Mouse (Mus musculus): ENCODE measurements at regions not wholly inside any gene's neighbourhood (a gene's known extent, or its start where the extent isn't known, plus 50 kb on each side); places are given as distances from the start of the nearest gene placed in this dataset.

- peak; percentile 48 for DNase-seq (ENCODE audit: low read depth, low spot score)
Observed at GRCm38 (mm10) chr10:19494461-19495105, 97.2 kb upstream of the Ifngr1 start.

- DNase-seq (ENCODE audit: low read depth, low spot score) = no peak
Observed at GRCm38 (mm10) chr10:19498112-19498511, 93.6 kb upstream of the Ifngr1 start.

- no peak for DNase-seq (ENCODE audit: low read depth, low spot score)
Observed at GRCm38 (mm10) chr10:19502874-19503273, 88.9 kb upstream of the Ifngr1 start.

GRCm38 (mm10) chr10:19503846-19504765, 87.6 kb upstream of the Ifngr1 start:
- no peak for DNase-seq (ENCODE audit: low read depth, low spot score)

GRCm38 (mm10) chr10:19505174-19505573, 86.6 kb upstream of the Ifngr1 start:
- DNase-seq (ENCODE audit: low read depth, low spot score) = no peak

GRCm38 (mm10) chr10:19505979-19506378, 85.8 kb upstream of the Ifngr1 start:
- DNase-seq (ENCODE audit: low read depth, low spot score) = no peak

- DNase-seq (ENCODE audit: low read depth, low spot score) = no peak
Observed at GRCm38 (mm10) chr10:19506434-19506833, 85.3 kb upstream of the Ifngr1 start.

GRCm38 (mm10) chr10:19508221-19508745, 83.5 kb upstream of the Ifngr1 start:
- DNase-seq (ENCODE audit: low read depth, low spot score) = no peak

- DNase-seq (ENCODE audit: low read depth, low spot score) = no peak
Observed at GRCm38 (mm10) chr10:19510047-19510446, 81.7 kb upstream of the Ifngr1 start.

GRCm38 (mm10) chr10:19514366-19514765, 77.4 kb upstream of the Ifngr1 start:
- peak; percentile 15 for DNase-seq (ENCODE audit: low read depth, low spot score)

- peak; percentile 36 for DNase-seq (ENCODE audit: low read depth, low spot score)
Observed at GRCm38 (mm10) chr10:19514837-19515236, 76.9 kb upstream of the Ifngr1 start.

- peak; percentile 59 for DNase-seq (ENCODE audit: low read depth, low spot score)
Observed at GRCm38 (mm10) chr10:19516011-19516410, 75.7 kb upstream of the Ifngr1 start.

GRCm38 (mm10) chr10:19517093-19517492, 74.7 kb upstream of the Ifngr1 start:
- no peak for DNase-seq (ENCODE audit: low read depth, low spot score)

- DNase-seq (ENCODE audit: low read depth, low spot score) = peak; percentile 50
Observed at GRCm38 (mm10) chr10:19518763-19519162, 73.0 kb upstream of the Ifngr1 start.

GRCm38 (mm10) chr10:19522198-19522597, 69.6 kb upstream of the Ifngr1 start:
- DNase-seq (ENCODE audit: low read depth, low spot score) = no peak

- no peak for DNase-seq (ENCODE audit: low read depth, low spot score)
Observed at GRCm38 (mm10) chr10:19525939-19526338, 65.8 kb upstream of the Ifngr1 start.

- DNase-seq (ENCODE audit: low read depth, low spot score) = no peak
Observed at GRCm38 (mm10) chr10:19526353-19526752, 65.4 kb upstream of the Ifngr1 start.

- no peak for DNase-seq (ENCODE audit: low read depth, low spot score)
Observed at GRCm38 (mm10) chr10:19529655-19530054, 62.1 kb upstream of the Ifngr1 start.

- DNase-seq (ENCODE audit: low read depth, low spot score) = no peak
Observed at GRCm38 (mm10) chr10:19530056-19530455, 61.7 kb upstream of the Ifngr1 start.

- DNase-seq (ENCODE audit: low read depth, low spot score) = no peak
Observed at GRCm38 (mm10) chr10:19531452-19531851, 60.3 kb upstream of the Ifngr1 start.

GRCm38 (mm10) chr10:19532790-19533189, 59.0 kb upstream of the Ifngr1 start:
- DNase-seq (ENCODE audit: low read depth, low spot score) = no peak

- no peak for DNase-seq (ENCODE audit: low read depth, low spot score)
Observed at GRCm38 (mm10) chr10:19533846-19534245, 57.9 kb upstream of the Ifngr1 start.
